Mouse (Mus musculus) 3T3-L1 (cell line): Measurements from ENCODE around the gene Acp1.

Experiments used
- DNase-seq: peaks from one replicate; pipeline ENCODE4 v3.0.0-alpha.2; 2015; ENCODE audit warnings: low read depth, low spot score

Acp1 gene

DNA sequence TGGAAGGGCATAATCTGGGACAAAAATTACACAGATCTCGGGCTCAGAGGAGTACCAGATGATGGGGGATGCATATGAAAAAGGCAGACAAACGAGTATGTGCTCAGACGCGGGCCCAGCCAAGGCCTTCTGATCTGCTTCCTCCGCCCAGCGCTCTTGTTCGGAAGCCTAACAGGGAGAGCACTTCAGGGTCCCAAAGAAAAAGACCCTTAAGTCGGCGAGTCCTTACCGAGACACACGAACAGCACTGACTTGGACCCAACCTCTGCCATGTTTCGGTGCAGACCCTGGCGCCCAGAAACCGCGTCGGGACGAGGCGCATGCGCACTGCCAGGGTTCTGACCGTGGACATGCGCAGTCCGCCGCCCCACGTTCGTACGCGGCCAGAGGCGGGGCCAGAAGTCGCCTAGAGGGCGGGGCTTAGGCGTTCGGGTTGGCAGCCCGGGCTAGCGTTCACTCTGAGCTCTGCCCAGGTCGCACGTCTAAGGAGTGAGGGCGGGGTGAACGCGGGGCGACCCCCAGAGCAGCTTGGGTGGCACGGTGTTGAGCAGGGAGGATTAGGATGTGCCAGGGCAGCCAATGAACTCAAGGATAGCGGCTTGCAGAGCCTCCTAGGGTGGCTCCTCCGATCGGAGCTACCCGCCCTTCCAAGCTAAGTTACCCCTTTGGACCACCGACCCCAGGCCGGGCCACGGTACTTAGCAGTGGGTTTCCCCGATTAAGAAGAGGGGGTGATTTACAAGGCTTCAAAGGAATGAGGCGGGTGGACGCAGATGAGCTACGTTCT, at the start of gene Acp1, which contains the start of gene Sh3yl1:
Gene Acp1 (minus strand): TSS at position 329 of the 787 bp plus-strand sequence.
Gene Sh3yl1 (plus strand): TSS at position 408 of the 787 bp plus-strand sequence.
- DNase-seq: peak; percentile 88

DNA sequence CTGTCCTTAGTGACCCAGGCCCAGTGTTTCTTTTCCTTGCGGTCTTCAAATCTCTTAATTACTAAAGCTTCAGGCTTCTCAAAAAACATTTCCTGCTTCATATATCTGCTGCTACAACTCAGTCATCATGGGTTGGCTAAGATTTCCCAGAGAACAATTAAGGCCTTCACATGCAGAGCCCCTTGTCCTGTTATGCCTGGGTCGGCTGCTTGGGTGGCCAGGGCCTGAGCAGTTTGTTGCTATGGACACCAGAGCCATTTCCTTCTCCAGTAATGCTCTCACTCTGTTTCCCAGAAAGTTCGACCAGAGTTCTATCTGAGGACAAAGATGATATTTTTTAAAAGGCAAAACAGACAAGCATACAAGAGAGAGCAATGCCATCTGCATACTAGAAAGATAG, 32.8 kb upstream of the Acp1 start:
- DNase-seq: no peak

DNA sequence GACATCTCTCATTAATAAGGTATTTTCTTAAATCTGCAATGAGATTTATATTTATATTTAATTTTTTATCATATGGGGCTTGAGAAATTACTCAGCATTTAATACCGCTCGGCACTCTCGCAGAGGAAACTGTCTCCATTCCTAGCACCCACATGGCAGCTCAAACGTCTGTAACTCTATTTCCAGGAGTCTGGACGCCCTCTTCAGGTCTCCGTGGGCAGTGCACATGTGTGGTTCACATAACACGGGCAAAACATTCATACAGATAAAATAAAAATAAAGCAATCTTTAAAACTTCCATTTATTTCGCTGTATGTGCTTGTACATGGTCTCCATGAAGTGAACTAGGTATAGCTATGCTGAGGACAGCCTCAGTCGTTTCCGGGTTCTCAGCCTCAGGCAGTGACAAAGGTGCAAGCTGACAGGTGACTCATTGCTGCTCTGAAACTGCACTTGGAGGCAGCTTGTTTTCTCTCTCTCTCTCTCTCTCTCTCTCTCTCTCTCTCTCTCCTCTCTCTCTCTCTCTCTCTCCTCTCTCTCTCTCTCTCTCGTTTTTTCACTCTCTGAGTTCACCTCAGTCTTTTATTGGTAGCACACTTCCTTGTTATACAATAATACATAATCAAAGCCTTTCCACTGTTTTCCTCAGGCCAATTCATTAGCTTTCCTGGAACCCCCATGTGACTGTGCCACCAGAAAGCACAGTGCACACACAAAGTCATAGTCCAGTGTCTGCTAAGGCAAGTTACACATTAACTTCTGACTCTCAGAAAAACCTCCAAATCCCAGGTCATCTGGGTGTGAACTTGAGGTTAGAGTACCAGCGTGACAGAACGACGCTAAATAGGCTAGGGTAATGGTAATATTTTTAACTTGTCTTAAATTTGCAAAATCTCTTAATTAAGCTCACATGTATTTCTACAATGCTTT, 31.9 kb upstream of the Acp1 start:
- DNase-seq: no peak

DNA sequence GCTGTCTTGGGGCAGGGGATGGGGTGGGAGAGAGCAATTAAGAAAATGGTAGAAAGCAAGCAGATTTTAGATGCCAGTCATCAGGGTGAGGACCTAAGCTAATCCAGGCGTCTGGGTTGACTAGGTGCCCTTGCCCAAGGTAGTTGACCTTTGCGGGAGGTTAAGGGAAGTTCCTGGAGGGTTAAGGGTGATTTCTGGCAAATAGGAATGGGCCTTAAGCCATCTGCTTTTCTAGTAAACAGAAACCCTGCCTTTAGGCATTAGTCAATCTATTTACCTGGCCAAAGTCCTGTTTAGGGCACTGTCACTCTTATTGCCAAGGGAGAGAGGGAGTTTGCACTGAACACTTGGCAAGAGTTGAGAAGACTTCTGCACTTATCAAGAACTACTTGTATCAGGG, 25.5 kb upstream of the Acp1 start:
- no peak for DNase-seq

DNA sequence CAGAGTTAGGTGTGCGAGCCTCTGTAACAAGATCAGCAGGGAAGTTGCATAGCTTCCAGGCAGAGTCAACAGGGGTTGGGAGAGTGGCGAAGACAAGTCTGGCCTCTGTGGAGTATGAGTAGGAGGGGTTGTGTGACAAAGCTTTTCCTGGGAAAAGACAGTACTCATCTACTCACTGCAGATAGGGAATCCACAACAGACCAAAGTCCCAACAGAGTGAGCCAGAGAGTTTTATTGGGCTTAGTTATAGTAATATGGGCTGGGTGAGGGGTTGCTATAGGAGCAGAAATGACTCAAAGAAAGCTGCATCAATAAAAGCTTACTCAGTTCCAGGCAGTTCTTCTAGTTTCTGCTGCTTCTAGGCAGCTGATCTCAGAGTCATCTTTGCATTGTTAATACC, 21.9 kb upstream of the Acp1 start:
- DNase-seq: no peak

GRCm38 (mm10) chr12:30928182-30928581, 16.8 kb upstream of the Acp1 start:
- DNase-seq: no peak

- DNase-seq: peak; percentile 33
Observed at GRCm38 (mm10) chr12:30922401-30922800, 11.0 kb upstream of the Acp1 start.

- no peak for DNase-seq
Observed at GRCm38 (mm10) chr12:30912840-30913239, 1.5 kb upstream of the Acp1 start.

DNA sequence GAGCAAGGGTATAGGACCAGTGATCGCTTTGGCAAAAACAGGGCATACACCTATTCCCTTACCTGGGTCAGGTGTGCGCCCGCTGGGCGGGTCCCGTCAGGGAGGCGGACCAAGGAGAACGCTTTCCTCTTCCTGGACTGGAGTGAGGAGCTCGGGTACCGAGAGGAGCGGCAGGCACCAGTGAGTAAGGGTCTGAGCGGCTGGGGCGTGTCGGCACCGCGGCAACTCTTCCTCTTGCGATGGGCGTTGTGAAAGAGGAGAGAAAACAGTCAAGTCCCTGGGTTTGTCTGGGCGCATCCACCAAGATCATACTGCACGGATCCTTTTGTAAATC, 626 bp upstream of the Acp1 start:
- peak; percentile 19 for DNase-seq

GRCm38 (mm10) chr12:30910860-30911259, 529 bp downstream of the Acp1 start:
- peak; percentile 72 for DNase-seq

GRCm38 (mm10) chr12:30909881-30910280, 1.5 kb downstream of the Acp1 start:
- DNase-seq: no peak

GRCm38 (mm10) chr12:30908658-30909057, 2.7 kb downstream of the Acp1 start:
- DNase-seq: no peak

- no peak for DNase-seq
Observed at GRCm38 (mm10) chr12:30897039-30897438, 14.3 kb downstream of the Acp1 start.

DNA sequence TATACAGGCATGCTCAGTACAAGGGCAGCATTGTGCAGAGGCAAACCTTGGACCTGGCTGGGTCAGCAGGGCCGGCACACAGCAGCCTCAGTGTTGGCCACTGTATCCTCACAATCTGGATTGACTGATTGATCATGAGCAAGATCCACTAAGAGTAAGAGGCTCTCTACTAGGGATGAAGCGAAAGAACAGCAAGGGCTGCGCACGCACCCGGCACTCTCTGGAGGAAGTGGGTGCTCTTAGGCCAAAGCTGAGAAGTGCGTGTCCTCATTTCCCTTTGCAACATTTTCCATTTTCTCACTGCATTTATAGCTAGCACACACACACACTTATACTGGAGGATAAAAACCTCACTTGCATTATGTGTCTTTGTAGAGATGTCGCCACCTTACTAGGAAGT, 20.0 kb downstream of the Acp1 start:
- DNase-seq: no peak

DNA sequence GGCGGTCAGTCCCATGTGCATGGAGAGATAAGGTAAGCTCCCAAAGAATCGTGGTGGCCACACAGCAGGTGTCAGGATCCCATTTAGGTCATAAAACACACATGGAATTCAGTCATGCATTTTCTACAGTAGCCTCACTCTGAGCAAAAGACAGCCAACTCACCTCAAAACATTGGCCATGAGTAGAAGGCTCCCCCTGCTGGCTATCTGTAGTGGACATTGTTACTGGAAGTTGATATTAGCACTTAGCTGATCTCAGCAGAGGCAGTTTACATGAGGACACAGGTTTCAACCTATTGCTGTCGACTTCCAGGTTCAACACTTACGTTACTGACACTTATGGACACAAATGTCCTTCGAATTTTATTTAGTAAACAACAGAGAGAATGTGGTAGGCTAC, 21.3 kb downstream of the Acp1 start:
- DNase-seq: peak; percentile 79

- no peak for DNase-seq
Observed at GRCm38 (mm10) chr12:30888003-30888402, 23.4 kb downstream of the Acp1 start.

GRCm38 (mm10) chr12:30885891-30886290, 25.5 kb downstream of the Acp1 start:
- DNase-seq: no peak

- DNase-seq: no peak
Observed at GRCm38 (mm10) chr12:30884622-30885230, 26.7 kb downstream of the Acp1 start.

DNA sequence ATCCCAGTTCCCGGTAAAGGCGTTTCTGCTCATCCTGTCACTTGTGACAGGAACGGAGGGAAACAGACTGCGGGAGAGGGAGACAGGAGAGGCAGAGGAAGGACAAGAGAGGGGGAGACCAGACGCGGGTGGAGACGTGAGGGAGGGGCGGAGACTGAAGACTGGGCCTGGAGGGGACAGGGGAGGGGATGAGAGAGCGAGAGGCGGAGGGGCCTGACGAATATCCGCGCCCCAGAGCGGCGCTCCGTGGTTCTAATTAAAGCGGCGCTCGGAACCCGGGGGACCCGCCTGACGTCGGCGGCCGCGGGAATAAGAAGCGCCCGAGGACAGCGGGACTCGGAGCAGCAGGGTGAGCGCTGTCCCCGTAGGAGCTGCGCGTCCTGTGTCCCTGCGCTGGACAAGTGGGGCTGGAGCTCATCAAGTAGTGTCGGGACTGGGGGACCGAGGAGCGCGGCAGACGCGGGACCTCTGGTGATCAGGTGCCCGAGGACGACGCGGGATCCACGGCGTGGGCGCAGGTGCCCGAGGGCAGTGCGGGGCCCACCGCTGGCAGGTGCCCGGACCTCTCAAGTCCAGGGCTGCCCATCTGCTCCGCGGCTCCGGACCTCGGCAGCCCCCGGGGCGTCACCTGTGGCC, 27.3 kb downstream of the Acp1 start, which contains the start of gene Alkal2:
Gene Alkal2 (plus strand): TSS at position 337 of the 636 bp plus-strand sequence.
- no peak for DNase-seq

GRCm38 (mm10) chr12:30883592-30883985, 27.8 kb downstream of the Acp1 start:
- DNase-seq: no peak

- DNase-seq: no peak
Observed at GRCm38 (mm10) chr12:30879447-30879846, 31.9 kb downstream of the Acp1 start.

DNA sequence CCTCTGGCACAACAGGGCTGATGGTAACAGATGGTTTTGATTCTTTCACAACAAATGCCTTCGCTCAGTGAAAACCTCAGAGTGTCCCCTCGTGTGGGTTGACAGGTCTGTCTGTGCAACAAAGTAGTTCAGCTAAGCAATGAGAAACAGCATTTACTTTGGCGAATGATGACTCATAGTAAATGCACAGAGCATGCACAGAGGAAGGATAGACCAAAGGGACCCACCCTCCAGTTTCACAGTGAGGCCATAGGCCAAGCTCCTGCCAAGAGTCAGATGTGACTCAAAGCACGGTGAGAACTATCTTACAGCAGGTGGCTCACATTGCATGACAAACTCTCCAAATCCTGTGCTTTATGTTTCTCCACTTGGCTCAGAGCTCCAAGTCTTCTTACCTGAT, 45.6 kb downstream of the Acp1 start:
- DNase-seq: peak; percentile 73
